Mouse (Mus musculus) forebrain, embryonic 13.5 days (tissue): ENCODE data around the gene Ankle1. TPM values are rescaled to one million over a fixed set of nuclear protein-coding genes. Genes with fewer than 3 reads are reported as not detected.
"Not testable (repeated sequence)": the region's sequence is repeated elsewhere in the genome, so short reads cannot be mapped to it uniquely, and the experiment has no call there.

Source experiments
- ATAC-seq: fragments of 200-750 bp; cut with Nextera tagmentation; 2 replicates; pipeline ENCODE4 v1.8.0; 2017
- H3K27ac ChIP-seq: fragments of 300-500 bp; sonication (generic); 2 replicates; pipeline ENCODE4 v1.5.1; 2015; ENCODE audit warnings: inconsistent platforms, mild to moderate bottlenecking, moderate library complexity
- H3K27me3 ChIP-seq: fragments of 300-500 bp; sonication (generic); 2 replicates; pipeline ENCODE4 v1.6.1; 2015; ENCODE audit warnings: mild to moderate bottlenecking, inconsistent platforms
- H3K36me3 ChIP-seq: fragments of 300-500 bp; sonication (generic); 2 replicates; pipeline ENCODE4 v1.6.1; 2015; ENCODE audit warnings: mild to moderate bottlenecking, inconsistent platforms; ENCODE audit not compliant: poor library complexity, severe bottlenecking
- H3K4me1 ChIP-seq: fragments of 300-500 bp; sonication (generic); 2 replicates; pipeline ENCODE4 v1.6.1; 2015; ENCODE audit warnings: inconsistent platforms
- H3K4me2 ChIP-seq: fragments of 300-500 bp; sonication (generic); 2 replicates; pipeline ENCODE4 v1.6.1; 2015; ENCODE audit warnings: inconsistent platforms, mild to moderate bottlenecking, moderate library complexity
- H3K4me3 ChIP-seq: fragments of 300-500 bp; sonication (generic); 2 replicates; pipeline ENCODE4 v1.5.1; 2015; ENCODE audit warnings: mild to moderate bottlenecking, inconsistent platforms
- H3K9ac ChIP-seq: fragments of 300-500 bp; sonication (generic); 2 replicates; pipeline ENCODE4 v1.6.1; 2015; ENCODE audit warnings: mild to moderate bottlenecking, inconsistent platforms
- H3K9me3 ChIP-seq: fragments of 300-500 bp; sonication (generic); replicated peaks from 2 replicates; pipeline ENCODE4 v1.6.1; 2016; ENCODE audit warnings: inconsistent platforms
- WGBS: fragments of 180-500 bp; shearing (Covaris S2); methylation state at CpG from one replicate; pipeline ENCODE4 v1.1.7; 2015; 5-methylcytosine and 5-hydroxymethylcytosine counted together
- polyA plus RNA-seq: library from polyadenylated mRNA; unstranded; fragments of >200 nt; fragmentation: Nextera tagmentation; extraction: Ambion mirVana; gene quantifications from 2 replicates; pipeline ENCODE4 v1.2.1, GENCODE M21; 2015

Gene Ankle1
- polyA plus RNA-seq, 1 experiment from 2014 or later: 32.3 TPM

DNA sequence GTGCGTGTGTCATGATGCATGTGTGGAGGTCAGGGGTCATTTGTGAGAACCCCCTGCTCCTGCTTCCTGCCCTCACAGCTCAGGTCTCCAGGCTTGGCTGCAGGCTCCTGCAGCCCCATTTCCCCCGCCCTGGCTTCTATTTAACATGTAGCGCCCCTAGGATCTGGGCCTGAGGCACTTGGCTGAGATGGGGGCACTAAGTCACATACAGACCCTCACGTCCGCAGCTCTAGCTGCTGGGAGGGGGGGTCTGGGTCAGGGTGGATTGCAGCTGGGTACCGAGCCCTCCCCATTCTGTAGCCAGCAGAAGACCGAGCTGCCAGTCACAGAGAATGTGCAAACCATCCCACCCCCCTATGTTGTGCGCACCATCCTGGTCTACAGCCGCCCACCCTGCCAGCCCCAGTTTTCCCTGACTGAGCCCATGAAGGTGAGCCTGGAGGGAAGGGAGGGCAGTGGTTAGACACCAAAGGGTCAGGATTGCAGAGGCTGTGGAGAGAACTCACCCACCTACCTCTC is 3.3 kb upstream of the Ankle1 start:
- Histone ChIP-seq H3K36me3 (peaks cover 29% of the 10 kb centered on the region), H3K27me3 (no peaks in the 10 kb centered on the region), H3K9ac (no peak overlapping the region), H3K4me1 (peaks cover 25% of the 10 kb centered on the region), H3K9me3 (no peaks in the 10 kb centered on the region), H3K27ac (no peak overlapping the region), H3K4me2 (no peak overlapping the region), H3K4me3 (no peak overlapping the region)
- no peak for ATAC-seq
- 89% methylated on average over 9 of the region's 9 CpGs for WGBS

DNA sequence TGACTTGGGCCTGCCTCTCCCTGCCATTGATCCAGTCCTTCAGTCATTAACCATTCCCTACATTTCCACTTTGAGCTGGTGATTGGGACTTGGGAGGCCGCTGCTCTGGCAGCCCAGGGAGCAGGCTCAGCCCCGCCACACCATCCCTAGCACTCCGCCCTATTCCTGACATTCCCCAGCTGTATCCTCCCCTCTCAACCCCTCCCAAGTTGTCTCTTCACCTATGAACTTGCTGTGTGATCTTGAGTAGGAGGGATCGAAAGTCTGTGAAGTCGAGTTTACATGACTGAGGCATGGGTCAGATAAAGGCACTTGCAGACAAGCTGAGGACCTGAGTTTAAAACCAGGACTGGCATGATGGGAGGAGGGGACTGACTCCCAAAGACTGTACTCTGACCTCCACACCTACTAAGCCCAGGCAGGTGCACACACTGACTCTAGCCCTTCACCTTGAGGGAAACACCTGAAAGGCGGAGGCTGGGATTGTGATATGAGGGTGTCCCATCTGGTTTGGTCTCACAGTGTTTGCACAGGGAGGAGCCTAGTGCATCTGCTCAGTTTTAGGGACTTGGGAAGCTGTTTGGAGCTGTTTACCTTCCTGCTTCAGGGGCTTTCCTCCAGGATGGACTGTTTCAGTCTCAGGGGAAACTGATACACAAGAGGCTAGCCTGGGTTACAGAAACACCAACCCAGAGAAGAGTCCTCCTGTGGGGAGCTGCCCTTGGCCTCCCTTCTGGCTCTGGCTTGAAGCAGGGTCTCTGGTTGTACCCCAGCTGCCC is 2.5 kb upstream of the Ankle1 start:
- no peaks in the 10 kb centered on the region for H3K9me3 ChIP-seq
- no peaks in the 10 kb centered on the region for H3K27me3 ChIP-seq
- H3K36me3 ChIP-seq: peaks cover 35% of the 10 kb centered on the region
- no peak for ATAC-seq
- peaks cover 22% of the 10 kb centered on the region for H3K4me1 ChIP-seq
- H3K9ac ChIP-seq: no peak overlapping the region
- H3K27ac ChIP-seq: no peak overlapping the region
- no peak overlapping the region for H3K4me2 ChIP-seq
- 89% methylated on average over 6 of the region's 6 CpGs for whole genome bisulfite sequencing
- H3K4me3 ChIP-seq: no peak overlapping the region

DNA sequence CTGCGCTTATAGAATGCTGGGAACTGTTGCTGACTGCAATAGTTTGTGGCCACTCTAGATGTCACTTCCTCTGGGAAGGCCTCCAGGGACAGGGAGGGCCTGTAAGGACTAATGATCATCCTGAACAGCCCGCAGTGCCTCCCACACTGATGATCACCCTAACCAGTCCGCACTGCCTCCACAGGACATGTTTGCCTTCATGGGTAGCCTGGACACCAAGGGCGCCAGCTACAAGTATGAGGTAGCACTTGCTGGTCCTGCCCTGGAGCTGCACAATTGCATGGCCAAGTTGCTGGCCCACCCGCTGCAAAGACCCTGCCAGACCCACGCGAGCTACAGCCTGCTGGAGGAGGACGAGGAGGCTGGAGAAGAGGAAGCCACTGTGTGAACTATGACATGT is 1.8 kb upstream of the Ankle1 start:
- H3K36me3 ChIP-seq: peaks cover 35% of the 10 kb centered on the region
- H3K27me3 ChIP-seq: no peaks in the 10 kb centered on the region
- WGBS: 96% methylated on average over 8 of the region's 8 CpGs
- H3K4me2 ChIP-seq: no peak overlapping the region
- ATAC-seq: no peak
- H3K27ac ChIP-seq: no peak overlapping the region
- no peak overlapping the region for H3K9ac ChIP-seq
- no peaks in the 10 kb centered on the region for H3K9me3 ChIP-seq
- no peak overlapping the region for H3K4me3 ChIP-seq
- H3K4me1 ChIP-seq: peaks cover 22% of the 10 kb centered on the region

DNA sequence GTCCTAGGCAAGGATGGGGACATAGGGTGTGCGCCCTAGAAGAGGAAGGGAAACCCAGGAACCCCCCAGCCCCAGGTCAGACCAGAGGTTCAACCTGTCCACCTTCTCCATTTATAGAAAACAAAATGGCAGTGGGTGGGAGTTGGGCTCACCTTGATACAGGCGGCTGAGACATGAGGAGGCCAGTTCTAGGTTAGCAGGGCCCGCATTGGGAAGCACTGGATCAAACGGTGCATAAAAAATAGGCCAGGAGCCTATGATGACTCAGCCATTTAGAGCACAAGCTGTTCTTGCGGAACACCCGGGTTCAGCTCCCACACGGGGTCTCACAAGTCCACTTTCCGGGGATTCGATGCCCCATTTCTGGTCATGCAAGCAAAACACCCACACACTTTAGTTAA is 859 bp upstream of the Ankle1 start:
- Histone ChIP-seq H3K27ac (no peak overlapping the region), H3K9me3 (no peaks in the 10 kb centered on the region), H3K9ac (no peak overlapping the region), H3K4me3 (peak overlapping the region; percentile 66; the same call in 1 of the 2 replicates), H3K27me3 (no peaks in the 10 kb centered on the region), H3K4me2 (peak overlapping the region; percentile 87; the same call in 1 of the 2 replicates), H3K36me3 (peaks cover 36% of the 10 kb centered on the region), H3K4me1 (peaks cover 22% of the 10 kb centered on the region)
- no peak for ATAC-seq
- WGBS: 91% methylated on average over 9 of the region's 9 CpGs

DNA sequence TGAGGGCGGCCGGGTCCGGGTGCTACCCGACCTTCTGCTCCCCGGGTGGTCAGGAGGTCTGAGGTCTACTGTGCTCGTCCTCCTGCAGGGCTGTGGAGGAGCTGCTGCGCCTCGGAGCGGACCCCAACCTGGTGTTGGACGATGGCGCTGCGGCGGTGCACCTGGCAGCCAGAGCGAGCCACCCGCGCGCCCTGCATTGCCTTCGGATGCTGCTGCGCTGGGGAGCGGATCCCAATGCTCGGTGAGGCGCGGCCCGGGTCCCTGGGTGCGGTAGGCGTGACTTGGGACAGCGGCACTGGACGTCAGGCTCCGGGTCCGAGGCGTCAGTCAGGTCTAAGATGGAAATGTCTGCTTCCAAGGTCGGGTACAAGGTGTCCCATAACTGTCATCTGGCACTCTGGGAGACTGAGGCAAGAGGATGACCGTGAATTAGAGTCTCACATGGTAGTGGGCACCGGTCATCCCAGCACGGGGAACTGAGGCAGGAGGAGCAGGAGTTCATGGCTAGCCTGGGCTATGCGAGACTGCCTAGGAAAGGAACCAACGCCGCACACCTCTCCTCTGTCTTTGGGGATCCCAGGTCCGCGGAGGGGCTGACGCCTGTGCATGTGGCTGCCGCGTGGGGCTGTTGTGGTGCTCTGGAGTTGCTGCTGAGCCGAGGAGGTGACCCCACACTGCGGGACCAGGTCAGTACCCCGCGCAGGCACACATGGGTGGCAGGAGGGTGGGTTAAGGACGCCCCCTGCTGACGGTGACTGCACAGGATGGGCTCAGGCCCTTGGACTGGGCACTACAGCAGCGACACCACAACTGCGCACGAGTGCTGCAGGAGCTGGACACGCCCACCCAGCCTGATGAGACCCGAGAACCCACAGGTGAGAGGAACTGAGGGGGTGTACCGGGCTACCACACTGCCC is 547 bp downstream of the Ankle1 start:
- H3K9me3 ChIP-seq: no peaks in the 10 kb centered on the region
- peak overlapping the region; percentile 14; the same call in 1 of the 2 replicates for H3K27ac ChIP-seq
- peak; percentile 72 for ATAC-seq

GRCm38 (mm10) chr8:71407441-71407840 is 1.6 kb downstream of the Ankle1 start:
- peak overlapping the region; percentile 87 for H3K4me2 ChIP-seq
- WGBS: 94% methylated on average over 14 of the region's 14 CpGs

More for the DNA sequence above, 547 bp downstream of the Ankle1 start:
- WGBS: 1% methylated on average over 55 of the region's 55 CpGs
- H3K4me2 ChIP-seq: peak overlapping the region; percentile 87
- no peaks in the 10 kb centered on the region for H3K27me3 ChIP-seq
- H3K4me1 ChIP-seq: peaks cover 22% of the 10 kb centered on the region
- H3K9ac ChIP-seq: peak overlapping the region; percentile 74
- peaks cover 29% of the 10 kb centered on the region for H3K36me3 ChIP-seq
- peak overlapping the region; percentile 66 for H3K4me3 ChIP-seq

GRCm38 (mm10) chr8:71408231-71408630 is 2.4 kb downstream of the Ankle1 start:
- Histone ChIP-seq H3K27me3 (no peaks in the 10 kb centered on the region), H3K36me3 (peaks cover 29% of the 10 kb centered on the region), H3K4me3 (no peak overlapping the region), H3K4me2 (no peak overlapping the region), H3K27ac (no peak overlapping the region), H3K9ac (no peak overlapping the region), H3K4me1 (peaks cover 22% of the 10 kb centered on the region), H3K9me3 (no peaks in the 10 kb centered on the region)
- WGBS: 93% methylated on average over 4 of the region's 4 CpGs
- no peak for ATAC-seq

More at GRCm38 (mm10) chr8:71407441-71407840, 1.6 kb downstream of the Ankle1 start:
- Histone ChIP-seq H3K4me3 (peak overlapping the region; percentile 66; the same call in 1 of the 2 replicates), H3K27ac (no peak overlapping the region), H3K9me3 (no peaks in the 10 kb centered on the region), H3K27me3 (no peaks in the 10 kb centered on the region), H3K9ac (peak overlapping the region; percentile 74), H3K4me1 (peaks cover 22% of the 10 kb centered on the region), H3K36me3 (peaks cover 29% of the 10 kb centered on the region)
- ATAC-seq: no peak

- H3K4me3 ChIP-seq: no peak overlapping the region
Measured at GRCm38 (mm10) chr8:71411535-71412273, 5.9 kb downstream of the Ankle1 start.

GRCm38 (mm10) chr8:71422121-71422520 is 16.3 kb downstream of the Ankle1 start:
- H3K4me3 ChIP-seq: no peak overlapping the region
- no peak overlapping the region for H3K9ac ChIP-seq
- no peaks in the 10 kb centered on the region for H3K36me3 ChIP-seq
- H3K9me3 ChIP-seq: no peaks in the 10 kb centered on the region
- no peak overlapping the region for H3K4me2 ChIP-seq
- no peaks in the 10 kb centered on the region for H3K27me3 ChIP-seq
- no peak for ATAC-seq
- H3K27ac ChIP-seq: no peak overlapping the region
- no peaks in the 10 kb centered on the region for H3K4me1 ChIP-seq

More at GRCm38 (mm10) chr8:71411535-71412273, 5.9 kb downstream of the Ankle1 start:
- 52% methylated on average over 11 of the region's 11 CpGs for WGBS
- no peak for ATAC-seq
- Histone ChIP-seq H3K4me2 (no peak overlapping the region), H3K27me3 (no peaks in the 10 kb centered on the region), H3K9ac (no peak overlapping the region), H3K4me1 (peaks cover 9% of the 10 kb centered on the region), H3K9me3 (no peaks in the 10 kb centered on the region), H3K27ac (no peak overlapping the region), H3K36me3 (peaks cover 29% of the 10 kb centered on the region)

GRCm38 (mm10) chr8:71432935-71433334 is 27.1 kb downstream of the Ankle1 start:
- not testable (repeated sequence) for H3K4me2 ChIP-seq, H3K27me3 ChIP-seq, H3K27ac ChIP-seq, H3K36me3 ChIP-seq, H3K9ac ChIP-seq, H3K4me1 ChIP-seq, H3K9me3 ChIP-seq, ATAC-seq, H3K4me3 ChIP-seq
- WGBS: 80% methylated on average over 1 of the region's 1 CpGs

GRCm38 (mm10) chr8:71437041-71437440 is 31.2 kb downstream of the Ankle1 start:
- H3K4me1 ChIP-seq: no peaks in the 10 kb centered on the region
- no peak for ATAC-seq
- H3K27ac ChIP-seq: no peak overlapping the region
- 55% methylated on average over 3 of the region's 3 CpGs for WGBS
- H3K4me2 ChIP-seq: no peak overlapping the region
- no peaks in the 10 kb centered on the region for H3K36me3 ChIP-seq
- H3K4me3 ChIP-seq: no peak overlapping the region
- H3K9me3 ChIP-seq: 0 out of 2 replicates have a peak, but pooled peaks cover 2% of the 10 kb centered on the region
- no peak overlapping the region for H3K9ac ChIP-seq
- peaks cover 3% of the 10 kb centered on the region for H3K27me3 ChIP-seq
